Mouse (Mus musculus) midbrain, embryonic 10.5 days (tissue): ENCODE measurements around the gene Nectin1. TPM values are rescaled to one million over a fixed set of nuclear protein-coding genes. Genes with fewer than 3 reads are reported as not detected.

Source experiments
- DNase-seq: peaks from one replicate; pipeline ENCODE4 v3.0.0-alpha.2; 2017; ENCODE audit warnings: low spot score
- H3K27ac ChIP-seq: fragments of 300-500 bp; sonication (generic); replicated peaks from 2 replicates; pipeline ENCODE4 v1.5.1; 2016; ENCODE audit warnings: mild to moderate bottlenecking
- H3K27me3 ChIP-seq: fragments of 300-500 bp; sonication (generic); 2 replicates; pipeline ENCODE4 v1.6.1; 2016; ENCODE audit warnings: low read depth, mild to moderate bottlenecking; ENCODE audit not compliant: poor library complexity, severe bottlenecking
- H3K36me3 ChIP-seq: fragments of 300-500 bp; sonication (generic); 2 replicates; pipeline ENCODE4 v1.6.1; 2016; ENCODE audit warnings: mild to moderate bottlenecking, moderate library complexity
- H3K4me1 ChIP-seq: fragments of 300-500 bp; sonication (generic); 2 replicates; pipeline ENCODE4 v1.6.1; 2016
- H3K4me3 ChIP-seq: fragments of 300-500 bp; sonication (generic); 2 replicates; pipeline ENCODE4 v1.5.1; 2016; ENCODE audit warnings: mild to moderate bottlenecking, moderate library complexity
- H3K9me3 ChIP-seq: fragments of 300-500 bp; sonication (generic); replicated peaks from 2 replicates; pipeline ENCODE4 v1.6.1; 2016; ENCODE audit warnings: mild to moderate bottlenecking
- WGBS: fragments of 180-500 bp; shearing (Covaris S2); methylation state at CpG from one replicate; pipeline ENCODE4 v1.1.7; 2016; 5-methylcytosine and 5-hydroxymethylcytosine counted together
- polyA plus RNA-seq: library from polyadenylated mRNA; unstranded; fragments of >200 nt; fragmentation: Nextera tagmentation; extraction: Ambion mirVana; gene quantifications from 2 replicates; pipeline ENCODE4 v1.2.1, GENCODE M21; 2016

Gene Nectin1
- polyA plus RNA-seq, 1 experiment from 2014 or later: 7.3 TPM

DNA sequence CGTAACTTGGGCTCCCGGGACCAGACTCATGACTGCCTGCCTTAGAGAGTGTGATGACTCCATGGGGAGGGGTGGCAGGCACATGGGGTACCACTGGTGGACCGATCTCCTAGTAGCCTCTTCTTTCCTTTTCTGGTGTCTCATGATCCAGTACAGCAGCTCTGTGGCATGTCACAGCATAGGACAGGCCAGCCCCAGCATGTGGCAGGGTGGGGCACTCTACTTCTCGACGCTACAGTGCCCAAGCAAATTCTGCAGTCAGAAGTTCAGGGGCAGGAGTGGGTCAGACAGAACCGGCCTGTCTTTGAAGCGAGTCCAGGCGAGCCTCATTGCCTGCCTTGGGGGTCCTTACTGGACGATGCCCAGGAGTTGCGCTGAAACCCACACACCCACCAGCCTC lies 13.4 kb downstream of the Nectin1 start:
- H3K27ac ChIP-seq: peak overlapping the region; percentile 86
- no peak for DNase-seq
- no peak overlapping the region for H3K4me3 ChIP-seq
- H3K4me1 ChIP-seq: peaks cover 89% of the 10 kb centered on the region
- H3K36me3 ChIP-seq: peaks cover 14% of the 10 kb centered on the region
- WGBS: 73% methylated on average over 10 of the region's 10 CpGs
- H3K9me3 ChIP-seq: no peaks in the 10 kb centered on the region
- H3K27me3 ChIP-seq: no peaks in the 10 kb centered on the region

DNA sequence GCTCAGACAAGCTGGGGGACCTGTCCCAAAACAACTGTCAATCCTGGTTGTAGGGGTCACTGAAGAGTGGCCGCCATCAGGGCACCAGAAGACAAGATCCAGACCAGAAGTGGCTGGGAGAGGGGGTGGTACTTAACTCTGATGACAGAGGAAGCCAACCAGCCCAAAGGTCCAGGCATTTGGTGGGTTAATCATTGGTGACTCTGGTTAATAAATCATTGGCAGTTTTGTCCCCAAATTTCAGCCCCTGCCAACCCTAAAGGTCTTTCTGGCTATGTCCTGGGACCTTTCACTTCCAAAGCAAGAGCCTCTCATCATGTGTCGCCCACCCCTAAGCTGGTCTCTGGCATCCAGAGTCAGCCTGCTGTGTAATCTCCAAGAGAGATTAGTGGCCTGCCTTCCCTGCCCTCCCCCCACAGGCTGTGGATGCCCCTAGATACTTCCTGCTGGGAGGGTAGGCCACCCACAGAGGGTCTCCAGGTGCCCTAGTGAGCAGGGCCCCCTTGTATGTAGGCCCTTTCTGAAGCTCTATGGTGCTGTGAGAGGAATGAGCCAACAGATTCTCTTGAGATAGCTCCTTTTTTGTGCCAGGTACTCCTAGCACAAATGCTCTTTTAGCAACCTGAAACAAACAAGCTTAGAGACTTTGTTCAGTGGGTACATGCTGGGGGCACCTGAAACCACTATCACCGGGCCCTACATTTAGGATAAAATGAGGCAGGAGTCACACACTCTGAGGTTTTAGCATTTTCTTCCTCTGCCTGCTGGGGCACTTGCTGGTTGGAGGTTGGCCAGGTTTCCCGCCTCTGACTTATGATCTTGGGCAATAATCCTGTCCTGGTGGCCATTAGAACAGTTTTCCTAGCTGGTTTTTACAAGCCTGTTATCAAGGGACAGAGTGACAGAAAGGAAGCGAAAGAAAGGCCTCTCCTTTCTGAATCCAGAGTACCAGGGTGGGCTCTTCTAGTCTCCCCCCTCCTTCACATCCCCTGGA lies 14.5 kb downstream of the Nectin1 start:
- H3K4me1 ChIP-seq: peaks cover 90% of the 10 kb centered on the region
- no peak for DNase-seq
- H3K4me3 ChIP-seq: no peak overlapping the region
- H3K27me3 ChIP-seq: no peaks in the 10 kb centered on the region
- WGBS: 53% methylated on average over 5 of the region's 5 CpGs
- no peaks in the 10 kb centered on the region for H3K9me3 ChIP-seq
- peaks cover 10% of the 10 kb centered on the region for H3K36me3 ChIP-seq
- H3K27ac ChIP-seq: peak overlapping the region; percentile 86

DNA sequence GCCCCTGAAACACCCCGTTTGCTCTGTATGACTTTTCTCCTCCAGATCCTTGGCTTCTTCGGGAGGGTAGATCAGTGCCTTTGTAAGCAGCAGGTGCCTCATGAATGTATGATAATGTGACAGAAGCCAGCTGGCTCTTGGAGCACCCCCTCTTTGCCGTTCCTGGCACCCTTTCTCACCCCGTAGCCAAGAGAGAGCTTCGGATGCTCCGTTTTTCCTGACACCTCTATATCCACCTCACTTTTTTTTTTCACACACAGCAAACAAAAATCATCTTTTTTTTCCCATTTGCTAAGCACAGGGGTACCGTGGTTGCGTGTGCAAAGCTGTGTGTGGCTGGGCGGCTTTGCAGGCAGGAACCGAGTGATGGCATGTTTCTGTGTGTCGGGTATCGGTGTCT lies 16.3 kb downstream of the Nectin1 start:
- H3K27me3 ChIP-seq: no peaks in the 10 kb centered on the region
- no peak for DNase-seq
- peak overlapping the region; percentile 86 for H3K27ac ChIP-seq
- H3K9me3 ChIP-seq: peaks cover 6% of the 10 kb centered on the region; the same call in 1 of the 2 replicates
- peaks cover 81% of the 10 kb centered on the region for H3K4me1 ChIP-seq
- H3K36me3 ChIP-seq: peaks cover 21% of the 10 kb centered on the region
- H3K4me3 ChIP-seq: no peak overlapping the region
- WGBS: 86% methylated on average over 12 of the region's 12 CpGs

DNA sequence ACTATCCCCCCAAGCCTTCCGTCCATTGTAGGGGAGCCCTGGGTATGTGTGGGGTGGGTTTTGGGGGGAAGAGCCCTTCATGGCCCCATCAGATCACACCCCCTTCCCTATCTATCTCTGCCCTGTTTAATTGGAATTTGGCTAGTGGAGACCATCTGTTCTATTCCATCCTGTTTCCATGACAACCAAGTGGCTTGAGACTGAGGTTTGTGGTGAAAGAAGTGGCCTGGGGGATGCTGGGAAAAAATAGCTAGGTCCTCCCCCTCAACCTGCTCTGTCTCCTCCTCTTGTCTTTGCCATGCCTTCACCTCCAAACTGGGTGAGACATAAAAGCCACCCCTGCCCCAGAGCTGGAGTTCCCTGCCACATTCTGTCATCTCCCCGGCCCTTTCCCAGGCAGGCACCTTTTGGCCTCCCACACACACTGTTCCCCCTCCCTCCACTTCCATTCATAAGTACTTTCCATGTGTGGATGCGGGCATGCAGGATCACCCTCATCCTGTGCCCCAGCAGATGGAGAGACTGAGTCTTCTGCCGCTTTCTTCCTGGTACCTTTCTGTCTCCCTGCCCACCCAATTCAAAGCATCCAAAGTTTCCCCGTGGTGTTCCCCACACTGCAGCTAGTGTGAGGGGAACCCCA lies 17.5 kb downstream of the Nectin1 start:
- DNase-seq: peak; percentile 28
- Histone ChIP-seq H3K9me3 (peaks cover 6% of the 10 kb centered on the region; the same call in 1 of the 2 replicates), H3K27ac (peak overlapping the region; percentile 86), H3K27me3 (no peaks in the 10 kb centered on the region), H3K4me1 (peaks cover 80% of the 10 kb centered on the region), H3K4me3 (peak overlapping the region; percentile 11; the same call in 1 of the 2 replicates), H3K36me3 (peaks cover 21% of the 10 kb centered on the region)
- 67% methylated on average over 5 of the region's 5 CpGs for WGBS

DNA sequence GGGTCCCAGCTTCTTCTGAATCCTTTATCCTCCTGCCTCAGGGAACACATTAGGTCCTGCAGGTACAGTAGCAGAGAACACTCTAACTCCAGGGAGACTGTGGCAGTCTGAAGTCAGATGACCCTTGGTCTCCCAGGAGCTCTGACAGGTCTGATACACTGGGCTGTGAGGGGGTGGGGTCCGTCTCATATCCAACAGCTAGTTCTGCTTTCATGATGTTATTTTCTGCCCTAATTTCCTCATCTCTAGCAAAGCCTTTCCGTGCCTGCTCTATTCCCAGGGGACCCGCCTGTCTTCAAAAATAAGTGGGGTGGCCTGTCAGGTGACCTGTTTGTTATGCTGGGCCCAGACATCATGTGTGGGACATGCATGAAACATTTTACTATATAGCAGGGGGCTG lies 18.2 kb downstream of the Nectin1 start:
- Histone ChIP-seq H3K4me1 (peaks cover 77% of the 10 kb centered on the region), H3K27me3 (no peaks in the 10 kb centered on the region), H3K27ac (peak overlapping the region; percentile 86), H3K9me3 (peaks cover 6% of the 10 kb centered on the region; the same call in 1 of the 2 replicates), H3K4me3 (no peak overlapping the region), H3K36me3 (peaks cover 24% of the 10 kb centered on the region)
- WGBS: 89% methylated on average over 3 of the region's 3 CpGs
- DNase-seq: no peak

DNA sequence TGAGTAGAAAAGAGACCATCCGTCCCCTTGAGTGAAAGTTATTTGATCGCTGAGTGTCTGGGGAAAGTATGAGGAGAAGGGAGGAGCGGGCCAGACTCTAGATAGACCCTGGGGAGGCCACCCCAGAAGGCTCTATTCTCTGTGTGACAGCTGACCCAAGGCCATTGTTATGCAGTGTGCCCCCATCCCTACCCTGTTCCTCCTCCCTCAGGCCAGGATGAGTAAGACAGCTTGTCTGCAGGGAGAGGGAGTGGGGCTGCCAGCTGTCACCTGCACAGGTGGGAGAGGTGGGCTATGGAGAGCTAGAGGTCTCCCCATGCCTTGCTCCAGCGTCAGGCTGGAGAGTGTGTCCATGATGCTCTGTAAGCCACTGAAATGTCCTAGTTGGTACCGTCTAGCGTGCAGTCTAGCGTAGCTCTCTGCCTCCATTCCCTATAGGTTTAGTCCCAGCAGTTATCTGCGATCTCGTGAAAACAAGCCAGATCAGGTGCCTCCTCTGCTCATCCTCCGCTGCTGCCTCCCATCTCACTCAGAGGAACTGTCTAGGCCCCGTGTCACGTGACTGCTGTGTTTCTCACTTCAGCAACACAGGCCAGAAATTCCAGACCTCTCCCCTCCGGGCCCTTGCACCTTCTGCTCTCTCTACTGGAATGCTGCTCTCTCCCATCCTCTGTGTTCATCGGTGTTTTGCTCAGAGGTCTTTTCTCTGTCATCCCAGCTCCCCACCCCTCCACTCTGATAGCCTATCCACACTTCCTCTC lies 21.8 kb downstream of the Nectin1 start:
- Histone ChIP-seq H3K36me3 (peaks cover 18% of the 10 kb centered on the region), H3K4me1 (peaks cover 77% of the 10 kb centered on the region), H3K9me3 (peaks cover 6% of the 10 kb centered on the region; the same call in 1 of the 2 replicates), H3K27me3 (no peaks in the 10 kb centered on the region), H3K4me3 (no peak overlapping the region), H3K27ac (peak overlapping the region; percentile 61)
- no peak for DNase-seq
- WGBS: 70% methylated on average over 14 of the region's 14 CpGs

DNA sequence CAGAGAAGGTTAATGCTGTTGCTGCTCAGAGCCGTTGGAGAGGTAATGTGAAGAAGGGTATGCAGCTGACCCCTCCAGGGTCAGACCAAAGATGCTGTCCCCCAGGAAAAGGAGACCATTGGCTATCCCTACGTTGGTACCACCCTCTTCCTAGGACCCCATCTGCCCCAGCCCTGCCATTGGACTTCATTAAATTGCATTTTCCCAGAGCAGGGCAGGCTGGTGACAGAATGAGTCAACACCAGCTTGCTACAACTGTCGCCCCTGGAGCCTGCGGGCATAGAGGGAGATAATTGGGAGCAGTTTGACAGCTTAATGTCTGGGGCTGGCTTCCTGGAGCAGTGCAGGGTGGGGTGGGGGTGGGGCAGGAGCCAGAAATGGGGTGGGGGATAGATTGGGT lies 25.0 kb downstream of the Nectin1 start:
- Histone ChIP-seq H3K27me3 (no peaks in the 10 kb centered on the region), H3K27ac (peak overlapping the region; percentile 58; the same call in 1 of the 2 replicates), H3K4me3 (no peak overlapping the region), H3K9me3 (peaks cover 2% of the 10 kb centered on the region; the same call in 1 of the 2 replicates), H3K36me3 (peaks cover 10% of the 10 kb centered on the region), H3K4me1 (peaks cover 83% of the 10 kb centered on the region)
- no peak for DNase-seq
- WGBS: 51% methylated on average over 4 of the region's 4 CpGs

DNA sequence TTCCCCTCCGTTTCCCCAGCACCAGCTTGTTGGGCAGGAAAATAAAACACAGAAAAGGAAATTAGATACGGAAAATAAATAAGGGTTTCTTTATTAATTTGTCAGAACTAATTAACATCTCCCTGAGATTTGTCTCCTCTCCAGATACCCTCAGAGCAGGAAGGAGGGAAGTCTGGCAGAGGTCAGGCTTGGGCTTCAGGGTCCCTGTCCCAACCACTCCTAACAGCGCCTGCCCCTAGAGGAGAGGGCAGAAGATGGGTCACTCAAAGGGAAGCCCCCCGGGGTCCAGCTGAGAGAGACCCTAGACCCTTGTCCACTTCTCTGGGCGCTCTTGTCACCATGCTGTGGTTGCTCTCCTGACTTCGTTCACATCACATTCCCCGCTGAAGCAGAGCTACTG lies 25.4 kb downstream of the Nectin1 start:
- WGBS: 85% methylated on average over 7 of the region's 7 CpGs
- Histone ChIP-seq H3K4me1 (peaks cover 87% of the 10 kb centered on the region), H3K27ac (peak overlapping the region; percentile 58; the same call in 1 of the 2 replicates)

DNA sequence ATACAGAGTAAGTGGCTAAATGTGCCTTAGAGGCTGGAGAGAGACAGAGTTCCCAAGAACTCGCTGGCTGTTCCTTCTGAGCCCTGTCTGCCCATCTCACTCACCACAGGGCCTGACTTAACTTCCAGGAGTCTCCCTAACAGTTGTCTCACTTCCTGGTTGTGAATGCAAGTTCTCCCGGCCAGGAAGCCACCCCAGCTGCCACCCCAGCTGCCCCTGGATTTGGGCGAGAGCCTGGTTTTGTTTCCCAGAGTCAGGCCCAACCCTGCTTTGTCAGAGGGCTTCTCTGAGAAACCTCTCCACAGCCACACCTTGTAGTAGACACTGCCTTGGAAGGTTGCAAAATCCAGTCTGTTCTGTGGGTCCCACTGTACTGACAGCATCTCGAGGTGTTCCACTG lies 26.2 kb downstream of the Nectin1 start:
- H3K36me3 ChIP-seq: peaks cover 5% of the 10 kb centered on the region; the same call in 1 of the 2 replicates
- peaks cover 85% of the 10 kb centered on the region for H3K4me1 ChIP-seq
- no peak overlapping the region for H3K4me3 ChIP-seq
- H3K27me3 ChIP-seq: no peaks in the 10 kb centered on the region
- H3K9me3 ChIP-seq: no peaks in the 10 kb centered on the region
- H3K27ac ChIP-seq: peak overlapping the region; percentile 46; the same call in 1 of the 2 replicates
- DNase-seq: no peak
- WGBS: 82% methylated on average over 4 of the region's 4 CpGs

More for the DNA sequence above, 25.4 kb downstream of the Nectin1 start:
- Histone ChIP-seq H3K9me3 (no peaks in the 10 kb centered on the region), H3K4me3 (no peak overlapping the region), H3K36me3 (peaks cover 6% of the 10 kb centered on the region), H3K27me3 (no peaks in the 10 kb centered on the region)
- no peak for DNase-seq

DNA sequence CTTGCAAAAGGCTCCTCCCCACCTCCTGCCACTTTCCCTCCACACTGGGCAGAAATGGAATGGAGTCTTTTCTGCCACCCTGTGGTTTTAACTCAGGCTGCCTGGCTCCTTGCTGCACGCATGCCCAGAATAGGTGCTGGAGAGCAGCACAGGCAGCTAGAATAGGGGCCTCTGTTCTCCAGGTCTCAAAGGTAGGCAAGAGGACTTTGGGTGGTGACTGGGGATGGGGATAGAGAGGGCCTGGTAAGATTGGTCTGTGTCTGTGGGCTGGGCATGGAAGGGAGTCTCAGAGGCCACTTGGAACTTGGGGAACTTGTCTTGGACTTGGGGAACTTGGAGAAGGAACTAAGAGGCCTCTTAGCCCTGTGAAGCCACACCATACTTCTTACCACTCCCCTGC lies 27.3 kb downstream of the Nectin1 start:
- H3K4me3 ChIP-seq: no peak overlapping the region
- peaks cover 77% of the 10 kb centered on the region for H3K4me1 ChIP-seq
- no peak overlapping the region for H3K27ac ChIP-seq
- whole genome bisulfite sequencing: 68% methylated on average over 1 of the region's 1 CpGs
- H3K36me3 ChIP-seq: peaks cover 5% of the 10 kb centered on the region; the same call in 1 of the 2 replicates
- no peaks in the 10 kb centered on the region for H3K9me3 ChIP-seq
- no peaks in the 10 kb centered on the region for H3K27me3 ChIP-seq
- DNase-seq: no peak

DNA sequence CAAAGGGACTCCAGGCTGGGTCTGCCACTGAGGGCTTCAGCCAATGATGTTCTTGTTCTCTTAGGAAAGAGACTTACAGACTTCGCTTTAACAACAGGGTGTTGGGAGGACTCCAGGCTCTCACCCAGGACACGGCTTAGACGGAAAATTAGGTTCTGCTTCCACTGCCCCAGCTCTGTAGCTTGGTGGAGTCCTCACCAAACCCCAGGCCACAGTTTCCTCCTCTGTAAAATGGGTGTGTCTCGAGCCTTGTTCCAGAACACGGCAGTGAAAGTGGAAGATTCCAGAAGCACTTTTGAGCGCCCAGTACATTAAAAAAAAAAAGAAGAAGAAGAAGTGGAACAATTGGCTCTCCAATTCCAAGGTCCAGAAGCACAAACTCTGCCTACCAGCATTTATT lies 28.7 kb downstream of the Nectin1 start:
- Histone ChIP-seq H3K4me3 (no peak overlapping the region), H3K4me1 (peaks cover 76% of the 10 kb centered on the region), H3K27me3 (no peaks in the 10 kb centered on the region), H3K27ac (0 out of 2 replicates have a peak overlapping the region, but pooled peaks have one; percentile 7), H3K36me3 (peaks cover 2% of the 10 kb centered on the region; the same call in 1 of the 2 replicates), H3K9me3 (no peaks in the 10 kb centered on the region)
- DNase-seq: no peak
- WGBS: 86% methylated on average over 6 of the region's 6 CpGs

DNA sequence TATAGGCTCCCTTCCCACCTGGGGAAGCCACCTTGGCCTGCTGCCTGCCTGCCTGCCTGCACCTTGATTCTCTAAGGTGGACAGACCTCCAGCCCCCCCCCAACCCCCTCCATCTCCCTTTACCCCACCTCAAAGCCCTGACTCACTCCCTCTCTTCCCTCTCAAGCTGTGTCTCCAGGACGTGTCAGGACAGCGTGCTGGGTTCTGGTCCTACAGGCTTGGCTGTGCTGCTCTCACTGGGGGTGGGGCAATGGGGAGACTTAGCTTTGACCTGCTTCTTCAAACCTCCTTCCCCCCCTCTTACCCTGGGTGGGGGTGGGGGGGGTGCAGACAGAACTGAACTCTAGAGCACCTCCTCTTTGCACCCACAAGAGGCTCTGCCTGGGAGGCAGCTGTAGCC lies 29.7 kb downstream of the Nectin1 start:
- 73% methylated on average over 2 of the region's 2 CpGs for WGBS
- DNase-seq: no peak
- Histone ChIP-seq H3K4me1 (peaks cover 76% of the 10 kb centered on the region), H3K27me3 (no peaks in the 10 kb centered on the region), H3K9me3 (no peaks in the 10 kb centered on the region), H3K36me3 (peaks cover 2% of the 10 kb centered on the region; the same call in 1 of the 2 replicates), H3K4me3 (no peak overlapping the region), H3K27ac (peak overlapping the region; percentile 34)
